Mouse (Mus musculus) lung, adult 10 weeks (tissue): ENCODE results near the gene 1700009N14Rik. TPM values are rescaled to one million over a fixed set of nuclear protein-coding genes. Genes with fewer than 3 reads are reported as not detected.

Experiments
- polyA plus RNA-seq: library from polyadenylated mRNA; stranded (reverse); fragments of 350-450 nt; fragmentation: Illumina TruSeq; extraction: RNeasy Lipid Tissue Mini Kit (QIAGEN cat#74804); gene quantifications from one replicate; pipeline ENCODE4 v1.2.3, GENCODE M21; 2014; ENCODE audit warnings: low read depth, low replicate concordance; ENCODE audit not compliant: insufficient read depth

The 1700009N14Rik gene
- not detected for polyA plus RNA-seq

DNA sequence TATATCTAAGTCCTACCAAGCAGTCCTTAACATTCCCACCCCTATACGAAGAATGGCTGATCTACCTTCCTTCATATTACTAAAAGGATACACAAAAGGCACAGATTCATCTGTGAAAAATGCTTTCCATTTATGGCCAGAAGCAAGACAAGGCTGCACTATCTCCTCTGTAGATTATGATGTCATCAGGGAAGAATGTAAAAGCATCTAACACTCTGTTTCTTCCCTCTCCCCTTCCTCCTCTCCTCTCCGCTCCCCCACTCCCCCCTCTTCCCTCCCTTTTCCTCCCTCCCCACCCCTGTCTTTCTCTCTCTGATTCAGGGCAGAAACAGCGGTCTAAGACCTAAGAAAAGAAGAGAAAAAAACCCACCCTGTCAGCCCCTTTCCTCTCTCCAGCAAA lies at the start of gene 1700009N14Rik:
1700009N14Rik (plus strand) TSS at position 227 of the 400 bp plus-strand sequence.

